Mouse (Mus musculus) embryonic facial prominence, embryonic 15.5 days (tissue): ENCODE measurements at regions not wholly inside any gene's neighbourhood (a gene's known extent, or its start where the extent isn't known, plus 50 kb on each side); places are given as distances from the start of the nearest gene placed in this dataset.

Experiments
- ATAC-seq: fragments of 200-750 bp; cut with Nextera tagmentation; 2 replicates; pipeline ENCODE4 v1.8.0; 2017; ENCODE audit warnings: low read depth, moderate TSS enrichment; ENCODE audit not compliant: insufficient number of reproducible peaks, low FRiP score, low TSS enrichment
- H3K27ac ChIP-seq: fragments of 300-500 bp; sonication (generic); replicated peaks from 2 replicates; pipeline ENCODE4 v1.5.1; 2015; ENCODE audit warnings: mild to moderate bottlenecking, inconsistent platforms
- H3K27me3 ChIP-seq: fragments of 300-500 bp; sonication (generic); 2 replicates; pipeline ENCODE4 v1.6.1; 2015; ENCODE audit warnings: inconsistent platforms
- H3K36me3 ChIP-seq: fragments of 300-500 bp; sonication (generic); 2 replicates; pipeline ENCODE4 v1.6.1; 2015; ENCODE audit warnings: mild to moderate bottlenecking, inconsistent platforms
- H3K4me1 ChIP-seq: fragments of 300-500 bp; sonication (generic); 2 replicates; pipeline ENCODE4 v1.6.1; 2015; ENCODE audit warnings: inconsistent platforms
- H3K4me2 ChIP-seq: fragments of 300-500 bp; sonication (generic); replicated peaks from 2 replicates; pipeline ENCODE4 v1.6.1; 2015; ENCODE audit warnings: mild to moderate bottlenecking, inconsistent platforms
- H3K4me3 ChIP-seq: fragments of 300-500 bp; sonication (generic); replicated peaks from 2 replicates; pipeline ENCODE4 v1.5.1; 2015; ENCODE audit warnings: mild to moderate bottlenecking, inconsistent platforms
- H3K9ac ChIP-seq: fragments of 300-500 bp; sonication (generic); 2 replicates; pipeline ENCODE4 v1.6.1; 2015; ENCODE audit warnings: inconsistent platforms
- H3K9me3 ChIP-seq: fragments of 300-500 bp; sonication (generic); replicated peaks from 2 replicates; pipeline ENCODE4 v1.6.1; 2016; ENCODE audit warnings: inconsistent platforms
- WGBS: fragments of 180-500 bp; shearing (Covaris S2); methylation state at CpG from one replicate; pipeline ENCODE4 v1.1.7; 2015; 5-methylcytosine and 5-hydroxymethylcytosine counted together

- H3K9ac ChIP-seq, result no peak overlapping the region
- H3K9me3 ChIP-seq, result no peaks in the 10 kb centered on the region
- H3K4me2 ChIP-seq, result no peak overlapping the region
- H3K36me3 ChIP-seq, result no peaks in the 10 kb centered on the region
- no peaks in the 10 kb centered on the region for H3K27me3 ChIP-seq
- peak overlapping the region; percentile 58 for H3K27ac ChIP-seq
- 71% methylated on average over 6 of the region's 6 CpGs for WGBS
- peaks cover 19% of the 10 kb centered on the region for H3K4me1 ChIP-seq
- ATAC-seq, result no peak
- no peak overlapping the region for H3K4me3 ChIP-seq
These were observed 84.4 kb upstream of the Egln3 start for GRCm38 (mm10) chr12:54288041-54288502.

- peak; percentile 84 for ATAC-seq
- Histone ChIP-seq H3K4me3 (no peak overlapping the region), H3K27ac (peak overlapping the region; percentile 58), H3K9me3 (no peaks in the 10 kb centered on the region), H3K4me1 (peaks cover 19% of the 10 kb centered on the region), H3K9ac (no peak overlapping the region), H3K27me3 (no peaks in the 10 kb centered on the region), H3K36me3 (no peaks in the 10 kb centered on the region), H3K4me2 (no peak overlapping the region)
- 33% methylated on average over 16 of the region's 16 CpGs for WGBS
These were observed 83.5 kb upstream of the Egln3 start for GRCm38 (mm10) chr12:54286911-54287819.

- no peak for ATAC-seq
- 35% methylated on average over 4 of the region's 4 CpGs for WGBS
- H3K4me1 ChIP-seq, result peaks cover 19% of the 10 kb centered on the region
- H3K4me2 ChIP-seq, result no peak overlapping the region
- H3K4me3 ChIP-seq, result no peak overlapping the region
- no peaks in the 10 kb centered on the region for H3K36me3 ChIP-seq
- no peaks in the 10 kb centered on the region for H3K27me3 ChIP-seq
- H3K9me3 ChIP-seq, result no peaks in the 10 kb centered on the region
- H3K9ac ChIP-seq, result no peak overlapping the region
- H3K27ac ChIP-seq, result no peak overlapping the region
These were observed 80.0 kb upstream of the Egln3 start for GRCm38 (mm10) chr12:54283646-54284045.

GRCm38 (mm10) chr12:54283011-54283410, 79.4 kb upstream of the Egln3 start:
- H3K9me3 ChIP-seq, result no peaks in the 10 kb centered on the region
- H3K4me3 ChIP-seq, result no peak overlapping the region
- no peak overlapping the region for H3K27ac ChIP-seq
- no peaks in the 10 kb centered on the region for H3K36me3 ChIP-seq
- no peaks in the 10 kb centered on the region for H3K27me3 ChIP-seq
- H3K9ac ChIP-seq, result no peak overlapping the region
- H3K4me2 ChIP-seq, result no peak overlapping the region
- WGBS, result 84% methylated on average over 1 of the region's 1 CpGs
- no peak for ATAC-seq
- peaks cover 16% of the 10 kb centered on the region for H3K4me1 ChIP-seq

- H3K9ac ChIP-seq, result no peak overlapping the region
- peaks cover 10% of the 10 kb centered on the region for H3K4me1 ChIP-seq
- H3K36me3 ChIP-seq, result no peaks in the 10 kb centered on the region
- no peak overlapping the region for H3K4me3 ChIP-seq
- H3K27me3 ChIP-seq, result no peaks in the 10 kb centered on the region
- no peak for ATAC-seq
- no peak overlapping the region for H3K4me2 ChIP-seq
- H3K27ac ChIP-seq, result no peak overlapping the region
- WGBS, result 51% methylated on average over 4 of the region's 4 CpGs
- H3K9me3 ChIP-seq, result no peaks in the 10 kb centered on the region
These were observed 78.7 kb upstream of the Egln3 start for GRCm38 (mm10) chr12:54282281-54282921.

GRCm38 (mm10) chr12:54280457-54280856, 76.8 kb upstream of the Egln3 start:
- ATAC-seq, result no peak
- no peak overlapping the region for H3K4me3 ChIP-seq
- no peaks in the 10 kb centered on the region for H3K9me3 ChIP-seq
- no peaks in the 10 kb centered on the region for H3K36me3 ChIP-seq
- H3K27ac ChIP-seq, result no peak overlapping the region
- H3K4me2 ChIP-seq, result no peak overlapping the region
- H3K4me1 ChIP-seq, result no peaks in the 10 kb centered on the region
- no peaks in the 10 kb centered on the region for H3K27me3 ChIP-seq
- no peak overlapping the region for H3K9ac ChIP-seq
- WGBS, result 51% methylated on average over 4 of the region's 4 CpGs

- ATAC-seq, result no peak
- H3K9me3 ChIP-seq, result no peaks in the 10 kb centered on the region
- H3K36me3 ChIP-seq, result no peaks in the 10 kb centered on the region
- no peak overlapping the region for H3K27ac ChIP-seq
- H3K9ac ChIP-seq, result no peak overlapping the region
- H3K4me3 ChIP-seq, result no peak overlapping the region
- H3K4me1 ChIP-seq, result no peaks in the 10 kb centered on the region
- 57% methylated on average over 3 of the region's 3 CpGs for WGBS
- no peak overlapping the region for H3K4me2 ChIP-seq
- no peaks in the 10 kb centered on the region for H3K27me3 ChIP-seq
These were observed 76.3 kb upstream of the Egln3 start for GRCm38 (mm10) chr12:54280001-54280400.

- Histone ChIP-seq H3K36me3 (no peaks in the 10 kb centered on the region), H3K4me1 (0 out of 2 replicates have a peak, but pooled peaks cover 2% of the 10 kb centered on the region), H3K4me3 (no peak overlapping the region), H3K27me3 (no peaks in the 10 kb centered on the region), H3K9me3 (no peaks in the 10 kb centered on the region), H3K9ac (no peak overlapping the region), H3K27ac (no peak overlapping the region), H3K4me2 (no peak overlapping the region)
- no peak for ATAC-seq
- 69% methylated on average over 7 of the region's 7 CpGs for WGBS
These were observed 73.4 kb upstream of the Egln3 start for GRCm38 (mm10) chr12:54276978-54277537.

GRCm38 (mm10) chr12:54273506-54273905, 69.8 kb upstream of the Egln3 start:
- ATAC-seq, result no peak
- Histone ChIP-seq H3K9me3 (no peaks in the 10 kb centered on the region), H3K27me3 (no peaks in the 10 kb centered on the region), H3K27ac (no peak overlapping the region), H3K9ac (no peak overlapping the region), H3K4me2 (no peak overlapping the region), H3K4me3 (no peak overlapping the region), H3K36me3 (no peaks in the 10 kb centered on the region), H3K4me1 (0 out of 2 replicates have a peak, but pooled peaks cover 2% of the 10 kb centered on the region)
- 85% methylated on average over 4 of the region's 4 CpGs for WGBS

GRCm38 (mm10) chr12:54272696-54273095, 69.0 kb upstream of the Egln3 start:
- no peaks in the 10 kb centered on the region for H3K36me3 ChIP-seq
- no peak for ATAC-seq
- H3K27ac ChIP-seq, result no peak overlapping the region
- H3K9ac ChIP-seq, result no peak overlapping the region
- H3K4me1 ChIP-seq, result 0 out of 2 replicates have a peak, but pooled peaks cover 2% of the 10 kb centered on the region
- H3K27me3 ChIP-seq, result no peaks in the 10 kb centered on the region
- WGBS, result 62% methylated on average over 6 of the region's 6 CpGs
- H3K9me3 ChIP-seq, result no peaks in the 10 kb centered on the region
- no peak overlapping the region for H3K4me3 ChIP-seq
- H3K4me2 ChIP-seq, result no peak overlapping the region

- Histone ChIP-seq H3K9me3 (no peaks in the 10 kb centered on the region), H3K4me2 (no peak overlapping the region), H3K36me3 (no peaks in the 10 kb centered on the region), H3K27ac (no peak overlapping the region), H3K4me3 (no peak overlapping the region), H3K9ac (no peak overlapping the region), H3K27me3 (no peaks in the 10 kb centered on the region), H3K4me1 (0 out of 2 replicates have a peak, but pooled peaks cover 2% of the 10 kb centered on the region)
- WGBS, result 54% methylated on average over 2 of the region's 2 CpGs
- no peak for ATAC-seq
These were observed 68.6 kb upstream of the Egln3 start for GRCm38 (mm10) chr12:54272226-54272625.
